Mouse (Mus musculus): ENCODE data around the gene Nr2c2ap. TPM values are rescaled to one million over a fixed set of nuclear protein-coding genes. Genes with fewer than 3 reads are reported as not detected.

The Nr2c2ap gene
- total and polyA plus RNA-seq, 2 experiments from 2014 or later, result 5.4 to 42.1 TPM

DNA sequence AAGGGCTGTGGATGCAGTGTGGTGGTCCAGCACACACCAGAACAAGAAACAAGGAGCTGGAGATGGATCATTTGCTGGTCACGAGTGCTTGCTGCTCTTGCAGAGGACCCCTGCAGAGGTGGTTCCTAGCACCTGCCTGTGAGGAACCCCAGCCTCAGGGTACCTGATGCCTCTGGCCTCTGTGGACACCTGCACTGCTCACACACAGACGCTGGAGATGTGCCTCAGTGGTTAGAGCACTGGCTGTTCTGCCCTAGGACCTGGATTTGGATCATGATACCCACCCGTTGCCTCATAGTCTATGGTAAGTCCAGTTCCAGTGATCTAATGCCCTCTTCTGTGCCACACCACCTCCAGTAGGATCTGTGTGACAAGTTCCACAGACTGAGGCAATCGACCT, 5.5 kb downstream of the Nr2c2ap start:
- WGBS, result 86% methylated on average over 4 of the region's 4 CpGs
- Histone ChIP-seq H3K27ac (ENCODE audit: low read depth, low read length) (no peak overlapping the region), H3K9ac (replicated peaks; ENCODE audit: low read length, poor library complexity, severe bottlenecking) (no peak overlapping the region), H3K4me1 (ENCODE audit: insufficient read depth, low read length) (peaks cover 7% of the 10 kb centered on the region), H3K36me3 (ENCODE audit: insufficient read depth, low read length) (peaks cover 26% of the 10 kb centered on the region), H3K9me3 (ENCODE audit: low read length) (no peaks in the 10 kb centered on the region), H3K27me3 (ENCODE audit: insufficient read depth, low read length) (no peaks in the 10 kb centered on the region), H3K4me3 (ENCODE audit: low read depth, low read length) (no peak overlapping the region), H3K4me2 (ENCODE audit: low read depth, low read length, poor library complexity, severe bottlenecking) (no peak overlapping the region)
- ATAC-seq (ENCODE audit: low FRiP score) (no peak), DNase-seq (ENCODE audit: low spot score) (no peak)
- TF ChIP-seq CTCF (IDR thresholded peaks at IDR 0.05), result no peak

DNA sequence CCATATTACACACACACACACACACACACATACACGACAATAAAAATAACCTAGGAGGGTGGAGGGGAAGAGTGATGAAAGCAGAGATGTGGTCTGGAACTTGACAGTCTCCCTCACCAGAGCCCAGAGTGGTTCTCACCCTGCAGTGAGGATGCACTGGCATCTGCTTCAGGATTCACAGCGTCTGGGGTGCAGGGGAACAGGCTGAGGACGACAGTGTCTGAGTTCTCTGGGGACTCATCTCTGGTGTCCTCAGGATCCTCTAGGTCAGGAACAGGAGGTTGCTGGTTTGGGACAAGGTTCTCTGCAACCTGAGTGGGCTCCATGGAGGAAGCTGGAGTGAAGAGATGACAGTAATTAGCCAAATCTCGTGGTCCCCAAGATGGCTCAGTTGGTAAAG, 6.8 kb downstream of the Nr2c2ap start:
- ATAC-seq (ENCODE audit: low FRiP score), result no peak
- peak overlapping the region; percentile 77 for H3K4me2 ChIP-seq (ENCODE audit: low read depth, low read length, poor library complexity, severe bottlenecking)
- no peak for TF ChIP-seq CTCF (IDR thresholded peaks at IDR 0.05)
- no peak for DNase-seq (ENCODE audit: low spot score)
- H3K4me3 ChIP-seq (ENCODE audit: low read depth, low read length), result no peak overlapping the region
- peaks cover 7% of the 10 kb centered on the region for H3K4me1 ChIP-seq (ENCODE audit: insufficient read depth, low read length)
- H3K36me3 ChIP-seq (ENCODE audit: insufficient read depth, low read length), result peaks cover 33% of the 10 kb centered on the region
- 0 out of 2 replicates have a peak overlapping the region, but pooled peaks have one; percentile 9 for H3K9ac ChIP-seq (replicated peaks; ENCODE audit: low read length, poor library complexity, severe bottlenecking)
- H3K27me3 ChIP-seq (ENCODE audit: insufficient read depth, low read length), result no peaks in the 10 kb centered on the region
- no peak overlapping the region for H3K27ac ChIP-seq (ENCODE audit: low read depth, low read length)
- WGBS, result 76% methylated on average over 4 of the region's 4 CpGs
- no peaks in the 10 kb centered on the region for H3K9me3 ChIP-seq (ENCODE audit: low read length)

DNA sequence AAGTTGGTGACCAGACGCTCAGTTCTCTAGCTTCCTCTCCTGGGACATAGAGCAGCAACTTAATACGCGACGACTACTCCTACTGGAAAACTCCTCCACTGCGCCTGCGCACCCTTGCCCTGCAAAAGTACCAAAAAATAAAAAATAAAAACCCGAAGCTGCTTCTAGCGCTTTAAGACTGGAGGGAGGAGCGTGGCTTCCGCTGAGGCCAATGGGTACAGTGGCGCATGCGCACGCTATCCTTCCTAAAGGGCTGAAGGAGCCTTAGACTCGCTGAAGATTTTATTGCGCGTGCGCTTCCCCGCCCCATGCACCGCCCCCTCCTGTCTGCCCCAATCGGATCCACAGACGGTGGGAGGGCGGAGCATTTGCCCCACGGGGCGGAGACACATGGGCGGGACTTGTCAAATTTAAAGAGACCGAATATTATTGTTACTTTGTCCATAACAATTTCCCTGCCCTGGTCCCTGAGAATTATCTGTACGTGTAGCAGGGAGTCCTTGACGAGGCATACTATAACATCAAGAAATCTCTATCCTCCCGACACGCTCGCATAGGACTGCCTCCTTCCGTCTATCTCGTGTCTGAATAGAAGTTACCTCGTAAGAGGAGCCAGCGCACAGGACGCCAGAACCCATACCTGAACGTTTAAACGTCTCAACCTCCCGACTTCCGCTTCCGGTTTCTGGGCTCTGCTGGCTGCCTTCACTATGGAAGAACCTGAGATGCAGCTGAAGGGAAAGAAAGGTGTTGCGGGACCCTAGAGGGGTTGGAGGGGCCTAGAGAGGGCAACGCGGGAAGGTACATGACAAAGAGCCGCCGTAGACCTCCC, 8.1 kb downstream of the Nr2c2ap start, which contains the start of the genes Rfxank, Borcs8 and Mef2b:
Gene Rfxank (minus strand): TSS at position 129 of the 832 bp plus-strand sequence.
Gene Borcs8 (plus strand): TSS at position 474 of the 832 bp plus-strand sequence.
Gene Mef2b (plus strand): TSS at position 686 of the 832 bp plus-strand sequence.
- peak within 1 kb of the TSS; percentile 58 for H3K4me3 ChIP-seq (ENCODE audit: low read depth, low read length)
- H3K27ac ChIP-seq (ENCODE audit: low read depth, low read length), result peak within 1 kb of the TSS; percentile 83
- H3K9ac ChIP-seq (replicated peaks; ENCODE audit: low read length, poor library complexity, severe bottlenecking), result peak within 1 kb of the TSS; percentile 73
- WGBS, result under 1% methylated on average over 46 of the region's 46 CpGs
- TF ChIP-seq CTCF (IDR thresholded peaks at IDR 0.05), result peak; percentile 11; the same call in 1 of the 2 replicates
- peaks cover 7% of the 10 kb centered on the region for H3K4me1 ChIP-seq (ENCODE audit: insufficient read depth, low read length)
- no peaks in the 10 kb centered on the region for H3K9me3 ChIP-seq (ENCODE audit: low read length)
- peaks cover 31% of the 10 kb centered on the region for H3K36me3 ChIP-seq (ENCODE audit: insufficient read depth, low read length)
- no peaks in the 10 kb centered on the region for H3K27me3 ChIP-seq (ENCODE audit: insufficient read depth, low read length)
- peak; percentile 100 for DNase-seq (ENCODE audit: low spot score)
- ATAC-seq (ENCODE audit: low FRiP score), result peak; percentile 97
- H3K4me2 ChIP-seq (ENCODE audit: low read depth, low read length, poor library complexity, severe bottlenecking), result peak within 1 kb of the TSS; percentile 77

DNA sequence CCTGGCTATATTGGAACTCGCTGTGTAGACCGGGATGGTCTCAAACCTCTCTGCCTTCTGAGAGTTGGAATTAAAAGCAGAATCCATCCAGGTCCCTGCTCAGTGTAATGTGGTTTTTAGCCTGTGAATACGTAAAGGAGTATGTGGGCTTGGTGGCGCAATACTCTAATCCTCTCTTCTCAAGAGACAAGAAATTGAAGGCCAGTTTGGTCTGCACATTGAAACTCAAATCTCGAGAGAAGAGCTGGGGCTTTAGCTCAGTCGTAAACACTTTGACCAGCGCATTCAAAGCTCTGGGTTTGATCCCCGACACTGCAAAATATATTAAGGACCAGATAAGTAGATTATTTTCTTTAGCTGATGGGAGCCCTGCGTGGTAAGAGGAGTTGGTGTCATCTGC, 8.8 kb downstream of the Nr2c2ap start:
- peak; percentile 4 for DNase-seq (ENCODE audit: low spot score)
- peak overlapping the region; percentile 77 for H3K4me2 ChIP-seq (ENCODE audit: low read depth, low read length, poor library complexity, severe bottlenecking)
- H3K36me3 ChIP-seq (ENCODE audit: insufficient read depth, low read length), result peaks cover 30% of the 10 kb centered on the region
- WGBS, result 8% methylated on average over 9 of the region's 9 CpGs
- peaks cover 7% of the 10 kb centered on the region for H3K4me1 ChIP-seq (ENCODE audit: insufficient read depth, low read length)
- no peak for ATAC-seq (ENCODE audit: low FRiP score)
- H3K27ac ChIP-seq (ENCODE audit: low read depth, low read length), result peak overlapping the region; percentile 83
- TF ChIP-seq CTCF (IDR thresholded peaks at IDR 0.05), result no peak
- peak overlapping the region; percentile 73 for H3K9ac ChIP-seq (replicated peaks; ENCODE audit: low read length, poor library complexity, severe bottlenecking)
- no peaks in the 10 kb centered on the region for H3K27me3 ChIP-seq (ENCODE audit: insufficient read depth, low read length)
- peak overlapping the region; percentile 58 for H3K4me3 ChIP-seq (ENCODE audit: low read depth, low read length)
- H3K9me3 ChIP-seq (ENCODE audit: low read length), result no peaks in the 10 kb centered on the region

DNA sequence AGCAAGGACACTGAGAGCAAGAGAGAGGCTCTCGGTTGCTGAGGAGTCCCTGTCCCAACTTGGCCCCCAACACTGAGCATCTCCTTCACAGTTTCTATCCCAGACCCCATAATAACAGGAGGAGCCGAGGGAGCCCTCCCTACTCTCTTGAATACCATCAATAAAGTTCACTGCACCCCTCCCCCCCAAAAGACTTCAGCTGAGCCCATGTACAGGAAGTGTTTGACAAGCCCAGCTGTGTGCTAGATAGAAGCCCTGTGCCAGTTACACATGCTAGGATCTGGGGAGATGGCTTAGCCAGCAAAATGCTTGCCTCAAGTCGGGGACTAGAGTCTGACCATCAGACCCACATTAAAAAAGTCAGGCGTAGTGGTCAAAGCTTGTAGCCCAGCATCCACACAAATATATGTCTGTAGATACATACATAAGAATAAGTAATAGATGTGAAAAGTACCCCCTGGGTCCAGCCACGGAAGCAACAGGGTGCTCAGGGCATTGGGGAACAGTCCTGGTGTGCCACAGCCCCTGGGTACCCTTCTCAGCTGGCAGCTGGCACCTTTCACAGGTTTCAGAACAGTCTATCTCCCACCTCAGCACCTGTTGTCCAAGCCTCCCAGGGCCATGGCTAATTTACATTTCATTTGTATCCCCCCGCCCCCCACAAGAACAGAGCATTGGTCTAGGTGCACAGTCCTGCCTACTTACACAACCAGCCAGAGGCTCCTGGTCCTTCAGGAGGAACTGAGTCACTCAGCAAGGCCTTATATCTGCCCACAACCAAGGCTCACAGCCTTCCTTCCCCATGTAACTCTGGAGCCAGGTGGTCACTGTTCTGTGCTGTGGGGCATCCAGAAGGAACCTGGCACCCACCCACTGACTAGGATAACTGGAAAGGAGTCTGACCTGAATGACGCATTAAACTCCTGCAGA, 16.8 kb downstream of the Nr2c2ap start:
- 89% methylated on average over 7 of the region's 7 CpGs for WGBS
- H3K9me3 ChIP-seq (ENCODE audit: low read length), result no peaks in the 10 kb centered on the region
- H3K9ac ChIP-seq (replicated peaks; ENCODE audit: low read length, poor library complexity, severe bottlenecking), result no peak overlapping the region
- H3K4me1 ChIP-seq (ENCODE audit: insufficient read depth, low read length), result no peaks in the 10 kb centered on the region
- H3K4me3 ChIP-seq (ENCODE audit: low read depth, low read length), result no peak overlapping the region
- H3K27ac ChIP-seq (ENCODE audit: low read depth, low read length), result no peak overlapping the region
- DNase-seq (ENCODE audit: low spot score) (no peak), ATAC-seq (ENCODE audit: low FRiP score) (no peak)
- H3K36me3 ChIP-seq (ENCODE audit: insufficient read depth, low read length), result peaks cover 33% of the 10 kb centered on the region
- no peak overlapping the region for H3K4me2 ChIP-seq (ENCODE audit: low read depth, low read length, poor library complexity, severe bottlenecking)
- no peaks in the 10 kb centered on the region for H3K27me3 ChIP-seq (ENCODE audit: insufficient read depth, low read length)
- no peak for TF ChIP-seq CTCF (IDR thresholded peaks at IDR 0.05)
